Mouse (Mus musculus): ENCODE data around the gene Dedd2. TPM values are rescaled to one million over a fixed set of nuclear protein-coding genes. Genes with fewer than 3 reads are reported as not detected.

Gene Dedd2
- total and polyA plus RNA-seq, 3 experiments = 10.6 to 13.9 (median 11.7) TPM

GRCm38 (mm10) chr7:25174343-25174742 is 46.1 kb downstream of the Dedd2 start:
- no peak for DNase-seq (ENCODE audit: extremely low read depth)
- H3K36me3 ChIP-seq (replicated peaks in 1 of 2; ENCODE audit: control insufficient read depth in 1 of 2, insufficient read depth in 1 of 2, low read length in 1 of 2) = no peaks in the 10 kb centered on the region
- peaks cover 93% of the 10 kb centered on the region for H3K27me3 ChIP-seq (replicated peaks)
- no peak overlapping the region for H3K4me2 ChIP-seq (ENCODE audit: insufficient read depth, low read depth, poor library complexity, severe bottlenecking)
- H3K4me3 ChIP-seq (replicated peaks in 1 of 3; ENCODE audit: low read depth in 2 of 3, low read length in 2 of 3, poor library complexity in 1 of 3) = no peak overlapping the region
- in situ Hi-C loops (cut with MboI; ENCODE audit: low pct_ligation_motif_present, low pct_unique_long_range_greater_than_20kb, low sequenced_read_pairs) = no loop called here
- TF ChIP-seq ZKSCAN1 (IDR thresholded peaks at IDR 0.05; ENCODE audit: borderline replicate concordance, low read depth, low read length) (no peak), NRF1 (IDR thresholded peaks at IDR 0.05; ENCODE audit: low read depth, low read length) (no peak), BHLHE40 (IDR thresholded peaks at IDR 0.05; ENCODE audit: low read depth, low read length) (no peak), UBTF (IDR thresholded peaks at IDR 0.05; ENCODE audit: low read depth, low read length) (no peak), KAT2A (IDR thresholded peaks at IDR 0.05; ENCODE audit: insufficient replicate concordance, low read length) (no peak), GABPA (IDR thresholded peaks at IDR 0.05; ENCODE audit: insufficient replicate concordance, low read depth, low read length) (no peak), MEF2A (IDR thresholded peaks at IDR 0.05; ENCODE audit: borderline replicate concordance, low read depth, low read length) (no peak), PAX5 (IDR thresholded peaks at IDR 0.05; ENCODE audit: low read length) (no peak), MAX (IDR thresholded peaks at IDR 0.05; ENCODE audit: low read length) (no peak), JUND (conservative IDR thresholded peaks at IDR 0.05; ENCODE audit: low read depth, low read length) (no peak), RAD21 (IDR thresholded peaks at IDR 0.05; ENCODE audit: low read depth, low read length) (no peak), CTCF (conservative IDR thresholded peaks at IDR 0.05 in 1 of 2, IDR thresholded peaks at IDR 0.05 in 1 of 2; ENCODE audit: low read depth in 2 of 2, low read length in 2 of 2) (no peak), IRF4 (IDR thresholded peaks at IDR 0.05; ENCODE audit: low read depth, low read length) (no peak), RCOR1 (conservative IDR thresholded peaks at IDR 0.05; ENCODE audit: low read depth, low read length) (no peak), TBP (conservative IDR thresholded peaks at IDR 0.05; ENCODE audit: low read depth, low read length) (no peak), ZMIZ1 (IDR thresholded peaks at IDR 0.05; ENCODE audit: low read depth, low read length) (no peak), NELFE (IDR thresholded peaks at IDR 0.05; ENCODE audit: low read depth, low read length) (no peak), USF2 (conservative IDR thresholded peaks at IDR 0.05; ENCODE audit: low read depth, low read length) (no peak)
- no peaks in the 10 kb centered on the region for H3K79me2 ChIP-seq (replicated peaks; ENCODE audit: control insufficient read depth, extremely low read depth, insufficient read depth, poor library complexity, severe bottlenecking)
- dilution Hi-C loops (cut with MboI; ENCODE audit: extremely low pct_ligation_motif_present, extremely low pct_unique_long_range_greater_than_20kb, low sequenced_read_pairs) = no loop called here
- H3K27ac ChIP-seq (ENCODE audit: insufficient read depth, low read depth) = no peak overlapping the region
- H3K9me3 ChIP-seq (replicated peaks; ENCODE audit: low read length) = no peaks in the 10 kb centered on the region
- H3K9ac ChIP-seq (ENCODE audit: insufficient read depth, low read depth) = no peak overlapping the region
- H3K4me1 ChIP-seq (ENCODE audit: control insufficient read depth in 1 of 2, insufficient read depth in 2 of 2) = peaks cover 0 to 7% of the 10 kb centered on the region in 2 experiments; a peak in 2 of 4 replicates

DNA sequence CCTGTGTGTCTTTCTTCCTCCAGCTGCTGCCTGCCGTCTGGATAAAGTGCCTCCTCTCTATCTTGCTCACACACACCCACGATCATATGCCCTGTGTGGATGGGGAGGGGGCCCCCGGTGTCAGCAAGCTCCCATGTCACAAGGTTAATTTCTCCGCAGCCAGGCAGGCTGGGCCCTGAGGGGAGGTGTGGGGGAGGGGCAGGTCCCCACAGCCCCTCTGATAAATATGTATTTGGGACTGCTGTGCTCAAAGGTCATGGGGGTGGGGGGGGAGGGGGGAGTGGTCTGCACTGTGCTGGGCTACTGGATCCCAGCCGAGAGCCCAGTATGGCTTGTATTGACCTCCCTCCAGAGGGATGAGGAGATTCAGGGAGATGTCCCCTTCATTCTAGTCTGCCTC is 47.7 kb downstream of the Dedd2 start:
- H3K27me3 ChIP-seq (replicated peaks) = peaks cover 92% of the 10 kb centered on the region

More for the DNA sequence above, 47.7 kb downstream of the Dedd2 start:
- H3K9ac ChIP-seq (ENCODE audit: insufficient read depth, low read depth) = no peak overlapping the region
- no peak overlapping the region for H3K4me2 ChIP-seq (ENCODE audit: insufficient read depth, low read depth, poor library complexity, severe bottlenecking)
- H3K36me3 ChIP-seq (replicated peaks in 1 of 2; ENCODE audit: control insufficient read depth in 1 of 2, insufficient read depth in 1 of 2, low read length in 1 of 2) = no peaks in the 10 kb centered on the region
- no peak overlapping the region for H3K4me3 ChIP-seq (replicated peaks in 1 of 3; ENCODE audit: low read depth in 2 of 3, low read length in 2 of 3, poor library complexity in 1 of 3)
- dilution Hi-C loops (cut with MboI; ENCODE audit: extremely low pct_ligation_motif_present, extremely low pct_unique_long_range_greater_than_20kb, low sequenced_read_pairs) (no loop called here), in situ Hi-C loops (cut with MboI; ENCODE audit: low pct_ligation_motif_present, low pct_unique_long_range_greater_than_20kb, low sequenced_read_pairs) (no loop called here)
- no peaks in the 10 kb centered on the region for H3K79me2 ChIP-seq (replicated peaks; ENCODE audit: control insufficient read depth, extremely low read depth, insufficient read depth, poor library complexity, severe bottlenecking)
- H3K27ac ChIP-seq (ENCODE audit: insufficient read depth, low read depth) = no peak overlapping the region
- TF ChIP-seq ZNF384 (IDR thresholded peaks at IDR 0.05; ENCODE audit: low read depth, low read length) (no peak), NRF1 (IDR thresholded peaks at IDR 0.05; ENCODE audit: low read depth, low read length) (no peak), USF2 (conservative IDR thresholded peaks at IDR 0.05; ENCODE audit: low read depth, low read length) (no peak), TCF12 (IDR thresholded peaks at IDR 0.05; ENCODE audit: low read depth, low read length) (no peak), MAZ (IDR thresholded peaks at IDR 0.05; ENCODE audit: low read depth, low read length) (no peak), HCFC1 (IDR thresholded peaks at IDR 0.05; ENCODE audit: low read depth, low read length) (no peak), SMC3 (IDR thresholded peaks at IDR 0.05; ENCODE audit: low read depth, low read length) (no peak), TBP (conservative IDR thresholded peaks at IDR 0.05; ENCODE audit: low read depth, low read length) (no peak), E2F4 (IDR thresholded peaks at IDR 0.05; ENCODE audit: insufficient replicate concordance, low read depth, low read length) (no peak), CTCF (conservative IDR thresholded peaks at IDR 0.05 in 1 of 2, IDR thresholded peaks at IDR 0.05 in 1 of 2; ENCODE audit: low read depth in 2 of 2, low read length in 2 of 2) (no peak), GABPA (IDR thresholded peaks at IDR 0.05; ENCODE audit: insufficient replicate concordance, low read depth, low read length) (no peak), MAX (IDR thresholded peaks at IDR 0.05; ENCODE audit: low read length) (no peak), ZMIZ1 (IDR thresholded peaks at IDR 0.05; ENCODE audit: low read depth, low read length) (no peak), JUN (IDR thresholded peaks at IDR 0.05; ENCODE audit: insufficient read depth, low read depth, low read length) (no peak), BHLHE40 (IDR thresholded peaks at IDR 0.05; ENCODE audit: low read depth, low read length) (no peak), POLR2AphosphoS2 (IDR thresholded peaks at IDR 0.05; ENCODE audit: low read depth, low read length) (no peak), RAD21 (IDR thresholded peaks at IDR 0.05; ENCODE audit: low read depth, low read length) (no peak), EP300 (IDR thresholded peaks at IDR 0.05; ENCODE audit: low read length) (no peak)
- no peaks in the 10 kb centered on the region for H3K4me1 ChIP-seq (ENCODE audit: control insufficient read depth in 1 of 2, insufficient read depth in 2 of 2)
- no peak for DNase-seq (ENCODE audit: extremely low read depth)
- H3K9me3 ChIP-seq (replicated peaks; ENCODE audit: low read length) = no peaks in the 10 kb centered on the region
